Mouse (Mus musculus): ENCODE results near the gene Mospd2. TPM values are rescaled to one million over a fixed set of nuclear protein-coding genes. Genes with fewer than 3 reads are reported as not detected.

Mospd2 gene
- 56.4 TPM for polyA plus RNA-seq (2014; fragmentation: Illumina TruSeq; extraction: RNeasy Lipid Tissue Mini Kit (QIAGEN cat#74804); ENCODE audit: low read depth, low replicate concordance)

GRCm38 (mm10) chrX:164980193-164980775 lies at the start of gene Mospd2, which contains the start of gene Fancb:
TSS of gene Mospd2 (minus strand) at chrX:164980375.
TSS of gene Fancb (plus strand) at chrX:164980592.

DNA sequence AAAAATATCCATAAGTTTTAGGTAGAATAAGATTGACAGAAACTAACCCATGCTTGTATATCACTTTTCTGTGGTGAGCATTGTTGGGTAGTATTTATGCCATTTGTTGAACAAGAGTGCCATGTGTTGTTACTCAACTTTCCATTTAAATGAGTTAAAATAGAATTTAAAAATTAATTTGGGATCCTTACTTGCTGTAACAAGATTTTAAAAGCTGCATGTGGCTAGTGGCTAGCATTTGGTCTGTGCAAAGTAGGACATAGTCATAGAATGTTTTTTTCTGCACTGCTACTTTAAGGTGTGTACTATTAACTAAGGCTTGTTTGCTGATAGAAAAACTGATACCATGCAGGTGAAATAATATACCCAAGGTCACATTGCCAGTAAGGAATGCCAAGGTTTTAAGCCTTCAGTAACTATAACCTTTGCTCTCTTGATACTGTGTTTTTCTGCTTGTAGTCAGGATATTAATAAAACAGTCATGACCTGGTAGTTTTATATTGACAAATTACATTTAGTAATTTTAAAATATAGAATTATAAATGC lies 24.7 kb upstream of the Mospd2 start, which contains the start of gene Gm17604:
TSS of gene Gm17604 (minus strand) at position 51 of the 546 bp plus-strand sequence.

Other genes starting within 250 kb of the Mospd2 start
- gene Fancb, start 217 bp upstream of the Mospd2 start, polyA plus RNA-seq (2014; fragmentation: Illumina TruSeq; extraction: RNeasy Lipid Tissue Mini Kit (QIAGEN cat#74804); ENCODE audit: low read depth, low replicate concordance) = 2.0 TPM
- not detected for gene Gm17604, start 24.5 kb upstream of the Mospd2 start, polyA plus RNA-seq (2014; fragmentation: Illumina TruSeq; extraction: RNeasy Lipid Tissue Mini Kit (QIAGEN cat#74804); ENCODE audit: low read depth, low replicate concordance)

Measured in adipose tissue, adult 10 weeks (tissue).